Mouse (Mus musculus): ENCODE measurements around the gene Foxn4. TPM values are rescaled to one million over a fixed set of nuclear protein-coding genes. Genes with fewer than 3 reads are reported as not detected.

Gene Foxn4
- total RNA-seq (2021), result not detected in 2 replicates
- long read RNA-seq, experiment 1, result 0 reads
- long read RNA-seq, experiment 2, result 0 reads

DNA sequence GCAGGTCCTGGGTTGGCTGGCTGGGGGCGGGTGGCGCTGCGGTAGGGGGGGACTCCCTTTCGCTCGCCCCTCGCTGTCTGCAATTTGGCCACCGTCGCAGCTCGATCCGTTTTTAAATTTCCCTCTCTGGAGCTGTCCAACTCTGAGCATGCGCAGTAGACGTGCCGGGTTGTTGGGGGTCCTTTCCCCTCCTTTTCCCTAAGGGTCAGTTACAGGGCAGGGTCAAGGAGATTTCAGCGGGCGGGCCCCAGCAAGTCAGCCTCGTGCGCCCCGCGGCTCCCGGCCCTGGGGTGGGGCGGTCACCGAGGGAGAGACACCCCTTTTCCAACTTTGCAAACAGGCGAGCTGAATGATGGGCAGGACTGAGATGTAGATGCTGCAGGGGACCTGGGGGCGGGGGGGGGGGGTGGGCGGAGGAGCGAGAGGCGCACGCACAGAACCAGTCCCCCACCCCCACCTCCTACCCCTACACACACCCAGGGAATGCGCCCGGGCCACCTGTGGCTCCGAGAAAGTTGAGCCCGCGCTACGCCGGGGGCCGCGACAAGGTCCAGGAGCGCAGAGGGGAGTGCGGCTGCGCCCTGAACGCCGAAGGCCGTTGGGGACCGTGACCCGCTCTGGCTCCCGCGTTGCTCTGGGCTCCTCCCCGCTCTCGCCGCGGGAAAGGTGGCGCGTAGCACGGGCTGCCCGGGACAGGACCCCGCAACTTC lies at the start of gene Foxn4:
Gene Foxn4 (minus strand): TSS at position 115 of the 710 bp plus-strand sequence.
- peak; percentile 32 for DNase-seq

GRCm38 (mm10) chr5:114323105-114323790 lies 49.6 kb upstream of the Foxn4 start:
- DNase-seq, result no peak

DNA sequence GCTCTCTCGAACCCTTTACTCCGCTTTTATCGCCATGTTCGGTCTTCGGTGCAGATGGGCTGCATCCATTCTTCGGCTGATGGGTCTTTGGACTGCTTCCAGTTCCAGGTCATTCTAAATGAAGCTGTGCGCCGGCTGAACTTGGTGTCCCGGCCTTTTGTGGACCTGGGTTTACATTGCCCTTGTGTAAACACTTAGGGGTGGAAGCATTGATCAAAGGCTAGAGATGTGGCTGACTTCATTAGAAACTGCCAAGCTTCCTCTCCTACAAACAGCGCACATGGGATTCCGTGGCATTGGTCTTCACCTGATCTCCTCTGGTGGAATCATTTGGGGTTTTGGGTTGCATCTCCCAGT lies 36.1 kb upstream of the Foxn4 start:
- no peak for DNase-seq

- DNase-seq, result no peak
These were observed 35.4 kb upstream of the Foxn4 start for GRCm38 (mm10) chr5:114308765-114309679.

DNA sequence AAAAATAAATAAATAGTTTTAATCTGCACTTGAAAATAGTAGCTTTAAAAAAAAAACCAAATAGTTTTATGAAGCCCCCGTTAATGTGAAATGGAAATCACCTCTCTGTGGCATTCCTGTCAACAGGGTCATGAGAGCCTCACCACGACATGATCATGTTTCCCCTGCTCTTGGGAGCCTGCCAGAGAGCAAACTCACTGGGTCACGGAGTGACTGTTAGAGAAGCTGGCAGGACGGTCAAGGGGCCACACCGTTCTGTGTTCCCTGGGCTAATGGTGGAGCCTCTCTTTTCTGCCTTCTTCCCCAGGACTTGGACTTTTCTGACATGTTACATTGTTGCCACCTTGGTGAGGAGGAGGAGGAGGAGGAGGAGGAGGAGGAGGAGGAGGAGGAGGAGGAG lies 32.9 kb upstream of the Foxn4 start:
- no peak for DNase-seq

DNA sequence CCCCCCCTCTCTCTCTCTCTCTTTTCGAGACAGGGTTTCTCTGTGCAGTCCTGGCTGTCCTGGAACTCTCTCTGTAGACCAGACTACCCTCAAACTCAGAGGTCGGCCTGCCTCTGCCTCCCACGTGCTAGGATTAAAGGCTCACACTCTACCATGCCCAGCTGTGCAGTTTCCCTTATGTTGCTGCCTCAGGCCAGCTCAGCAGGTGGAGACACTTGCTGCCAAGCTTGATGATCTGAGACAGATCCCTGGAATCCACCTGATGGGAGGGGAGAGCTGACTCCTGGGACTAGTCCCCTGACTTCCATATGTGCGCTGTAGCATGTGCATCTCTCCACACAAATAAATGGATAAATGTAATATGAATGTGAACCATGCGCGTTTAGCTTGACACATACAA lies 29.6 kb upstream of the Foxn4 start:
- no peak for DNase-seq

- no peak for DNase-seq
These were observed 26.4 kb upstream of the Foxn4 start for GRCm38 (mm10) chr5:114299883-114300610.

GRCm38 (mm10) chr5:114299156-114299855 lies 25.7 kb upstream of the Foxn4 start:
- no peak for DNase-seq

DNA sequence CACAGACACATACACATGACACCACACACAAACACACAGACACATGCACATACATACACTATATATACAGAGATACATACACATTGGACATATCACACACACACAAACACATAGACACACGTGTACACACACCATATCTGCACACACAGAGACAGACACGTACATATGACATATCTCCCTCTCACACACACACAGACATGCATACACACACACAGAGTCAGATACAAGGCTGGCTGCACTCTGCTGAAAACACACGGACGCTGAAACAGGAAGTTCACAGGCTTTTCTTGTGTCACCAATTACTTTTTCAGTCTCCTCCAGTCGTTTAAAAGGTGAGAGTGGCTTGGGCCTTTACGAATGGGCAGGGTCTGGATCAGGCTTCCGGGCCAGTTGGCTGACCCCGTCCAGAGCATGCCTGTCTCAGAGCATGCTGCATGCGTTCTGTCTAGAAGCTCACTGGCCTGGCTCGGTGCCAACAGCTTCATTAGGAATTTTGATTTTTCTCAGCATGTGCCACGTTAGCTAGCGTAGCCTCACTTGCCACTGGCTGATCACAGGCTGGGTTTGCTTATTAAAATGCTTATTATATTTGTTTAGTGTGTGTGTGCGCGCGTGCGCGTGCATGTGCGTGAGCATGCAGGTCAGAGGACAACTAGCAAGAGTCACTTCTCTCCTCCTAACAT lies 24.7 kb upstream of the Foxn4 start:
- no peak for DNase-seq

- DNase-seq, result peak; percentile 64
These were observed 23.4 kb upstream of the Foxn4 start for GRCm38 (mm10) chr5:114296693-114297631.

GRCm38 (mm10) chr5:114290004-114290403 lies 16.4 kb upstream of the Foxn4 start:
- DNase-seq, result no peak

- DNase-seq, result no peak
These were observed 15.3 kb upstream of the Foxn4 start, which contains the start of gene Myo1h for GRCm38 (mm10) chr5:114288874-114289273. Myo1h (plus strand) TSS chr5:114289166.

DNA sequence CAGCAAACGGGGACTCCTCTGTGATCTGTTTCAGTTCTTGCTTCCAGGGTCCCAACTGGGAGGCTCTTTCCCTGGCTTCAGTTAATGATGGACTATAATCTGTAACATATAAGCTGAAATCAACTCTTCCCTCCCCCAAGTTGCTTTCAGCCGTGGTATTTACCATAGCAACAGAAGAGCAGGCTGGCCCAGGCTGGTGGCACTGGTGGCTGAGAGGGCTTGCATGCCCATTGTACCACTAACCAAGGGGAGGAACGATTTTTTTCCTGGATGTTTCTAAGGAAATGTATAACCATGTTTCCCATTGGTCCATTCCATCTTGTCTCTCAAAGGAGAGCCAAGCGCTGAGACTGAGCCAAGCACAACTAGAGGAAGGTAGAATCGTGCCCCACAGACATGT lies 14.8 kb upstream of the Foxn4 start:
- DNase-seq, result no peak

DNA sequence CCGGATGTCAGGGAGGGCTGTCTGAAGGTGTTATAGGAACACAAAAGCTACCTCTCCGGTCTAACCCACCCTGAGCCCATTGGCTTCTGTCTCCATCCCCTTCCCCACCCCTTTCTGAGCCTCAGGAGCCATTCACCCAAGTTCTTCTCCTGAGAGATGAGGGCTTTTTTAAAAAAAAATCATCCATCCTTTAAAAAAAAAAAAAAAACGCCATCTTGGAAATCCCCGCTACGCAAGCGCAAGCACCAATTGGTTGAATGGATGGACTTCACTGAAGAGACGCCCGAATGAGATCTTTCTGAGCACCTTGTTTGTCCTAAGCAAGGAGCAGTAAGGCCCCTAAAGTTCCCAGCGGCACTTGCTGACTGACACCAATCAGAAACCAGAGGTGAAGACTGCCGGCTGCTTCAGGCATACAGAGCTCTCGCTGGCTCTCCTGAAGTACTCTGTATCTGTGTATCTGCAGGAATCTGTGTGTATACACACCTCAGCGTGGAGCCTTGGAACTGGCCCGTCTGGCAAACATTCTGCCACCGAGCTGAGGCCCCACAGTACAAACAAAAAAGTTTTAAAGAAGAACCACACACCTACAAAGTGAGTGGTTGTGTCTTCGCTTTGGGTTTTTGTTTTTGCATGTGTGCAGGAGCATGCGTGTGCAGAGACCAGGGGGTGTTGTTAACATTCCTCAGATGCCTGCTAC lies 13.4 kb upstream of the Foxn4 start:
- no peak for DNase-seq

- no peak for DNase-seq
These were observed 12.5 kb upstream of the Foxn4 start for GRCm38 (mm10) chr5:114286102-114286501.

DNA sequence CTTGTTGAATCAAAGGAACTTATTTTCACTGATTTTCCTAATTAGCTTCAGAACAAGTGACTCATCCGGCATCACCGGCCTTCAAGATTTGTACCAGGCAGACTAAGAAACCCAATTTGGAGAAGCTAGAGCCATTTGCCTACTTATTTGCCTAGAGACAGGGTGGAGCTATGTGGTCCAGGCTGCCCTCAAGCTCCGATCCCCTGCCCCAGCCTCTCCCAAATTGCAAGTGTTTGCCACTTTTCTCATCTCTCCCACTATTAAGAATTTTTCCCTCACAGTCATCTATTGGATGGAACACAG lies 11.7 kb upstream of the Foxn4 start:
- DNase-seq, result no peak

- no peak for DNase-seq
These were observed 11.2 kb upstream of the Foxn4 start for GRCm38 (mm10) chr5:114284604-114285397.

DNA sequence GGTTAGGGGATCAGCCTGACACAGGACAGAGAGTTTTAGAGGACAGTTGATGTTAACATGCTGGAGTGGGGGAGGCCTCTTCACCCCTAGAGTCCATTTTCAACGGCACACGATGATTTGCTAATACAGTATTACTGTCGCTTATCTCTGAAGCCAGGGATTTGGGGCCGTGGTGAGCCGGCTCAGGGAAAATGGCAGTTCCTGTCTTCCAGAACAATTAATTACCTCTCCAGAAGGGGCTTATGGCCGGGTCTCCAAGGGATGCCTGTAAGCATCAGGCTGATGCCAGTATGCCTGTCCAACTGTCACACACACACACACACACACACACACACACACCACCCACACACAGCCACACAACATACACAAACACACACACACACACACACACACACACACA lies 8.7 kb upstream of the Foxn4 start:
- DNase-seq, result no peak
